Mouse (Mus musculus) ES-CJ7 (cell line): ENCODE measurements at regions not wholly inside any gene's neighbourhood (a gene's known extent, or its start where the extent isn't known, plus 50 kb on each side); places are given as distances from the start of the nearest gene placed in this dataset.
"Not testable (repeated sequence)": the region's sequence is repeated elsewhere in the genome, so short reads cannot be mapped to it uniquely, and the experiment has no call there.

Source experiments
- DNase-seq: peaks from one replicate; pipeline ENCODE4 v3.0.0; 2011; ENCODE audit warnings: low read depth, low spot score

DNA sequence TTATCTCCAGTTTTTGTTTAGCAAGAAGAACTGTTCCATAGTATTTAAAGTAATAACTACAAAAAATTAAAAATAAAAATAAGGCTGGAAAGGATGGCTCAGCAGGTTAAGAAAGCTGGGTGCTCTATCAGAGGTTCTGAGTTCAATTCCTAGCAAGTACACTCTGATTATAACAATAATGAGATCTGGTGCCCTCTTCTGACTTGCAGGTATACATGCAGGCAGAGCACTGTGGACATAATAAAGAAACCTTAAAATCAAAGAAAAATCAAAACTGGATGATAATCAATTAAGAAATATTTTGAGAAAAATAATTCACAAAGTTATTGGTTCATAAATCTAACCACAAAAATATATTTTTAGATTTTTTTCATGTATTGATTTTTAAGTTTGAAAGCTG, 346.7 kb upstream of the Cdh8 start:
- peak; percentile 17 for DNase-seq

DNA sequence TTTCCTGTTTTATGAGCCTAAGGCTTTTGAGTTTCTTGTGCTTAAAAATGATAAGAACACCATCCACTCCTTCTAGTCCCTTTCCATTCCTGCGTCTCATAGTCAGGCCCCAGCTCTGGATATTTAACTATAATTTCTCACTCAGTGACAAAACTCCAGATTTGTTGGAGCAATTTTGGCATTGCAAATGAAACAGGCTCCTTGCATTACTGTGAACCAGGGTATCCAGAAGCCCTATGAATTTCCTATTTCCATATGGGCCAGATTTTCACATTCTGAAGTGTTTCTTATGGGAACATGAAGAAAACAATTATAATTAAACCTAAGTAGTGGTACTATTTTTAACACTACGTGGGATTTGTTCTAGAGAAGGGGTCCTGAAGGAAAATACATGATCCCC, 319.9 kb upstream of the Cdh8 start:
- no peak for DNase-seq

DNA sequence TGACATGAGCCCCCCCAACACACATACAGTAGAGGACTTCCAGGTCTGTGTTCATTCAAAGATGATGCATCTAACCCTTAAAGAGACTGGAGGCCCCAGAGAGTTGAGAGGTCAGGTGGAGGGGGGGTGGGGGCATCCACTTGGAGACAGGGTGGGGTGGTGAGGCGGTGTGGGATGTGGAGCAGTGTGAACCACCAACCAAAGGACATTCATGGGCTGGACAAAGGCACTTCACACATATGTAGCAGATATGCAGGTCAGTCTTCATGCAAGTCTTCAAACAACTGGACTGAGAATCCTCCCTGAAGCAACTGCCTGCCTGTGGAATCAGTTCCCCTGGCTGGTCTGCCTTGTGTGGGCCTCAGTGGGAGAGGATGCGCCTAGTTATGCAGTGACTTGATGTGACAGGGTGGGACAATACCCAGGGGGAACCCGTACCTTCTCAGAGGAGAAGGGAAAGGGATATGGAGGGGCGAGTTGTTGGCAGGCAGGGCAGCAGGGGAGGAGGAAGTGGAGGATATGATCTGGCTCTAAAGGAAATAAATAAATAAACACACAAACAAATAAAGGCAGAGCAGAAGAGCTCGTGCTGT, 308.5 kb upstream of the Cdh8 start:
- no peak for DNase-seq

DNA sequence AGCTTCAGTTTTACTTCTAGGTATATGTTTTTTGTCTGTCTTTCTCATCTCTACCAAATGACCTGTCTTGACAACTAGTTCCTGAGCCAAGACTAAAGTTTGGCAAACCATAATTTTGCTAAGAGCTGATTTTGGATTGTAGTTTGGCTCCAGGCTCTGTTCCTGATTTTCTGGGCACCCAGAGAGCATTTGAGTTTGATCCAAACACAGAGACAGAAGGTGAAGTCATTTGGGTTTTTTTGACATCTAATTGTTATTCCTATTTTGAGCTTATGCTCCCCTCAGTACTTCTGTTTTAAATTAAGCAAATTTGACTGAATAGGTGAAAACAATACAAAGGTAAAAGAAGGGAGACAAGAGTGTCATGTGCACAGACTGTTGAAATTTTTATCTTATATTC, 302.7 kb upstream of the Cdh8 start:
- no peak for DNase-seq

DNA sequence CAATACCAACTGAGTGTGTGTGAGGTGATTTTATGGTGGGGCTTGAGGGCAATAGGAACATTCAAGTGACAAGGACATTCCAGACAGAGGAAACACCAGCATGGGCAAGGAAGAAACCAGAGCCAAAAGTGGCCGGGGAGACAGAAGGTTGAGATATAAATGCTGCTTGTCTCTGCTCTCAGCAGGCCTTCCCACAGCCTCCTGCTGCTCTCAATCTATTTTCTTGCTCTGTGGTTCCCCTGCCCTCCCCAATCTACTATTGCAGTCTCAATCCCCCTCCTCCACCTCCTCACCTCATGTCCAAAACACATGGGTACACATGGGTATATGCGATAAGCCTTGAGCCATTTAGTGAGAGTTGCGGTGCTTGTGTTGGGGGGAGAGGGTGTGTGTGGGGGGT, 265.4 kb upstream of the Cdh8 start:
- no peak for DNase-seq

DNA sequence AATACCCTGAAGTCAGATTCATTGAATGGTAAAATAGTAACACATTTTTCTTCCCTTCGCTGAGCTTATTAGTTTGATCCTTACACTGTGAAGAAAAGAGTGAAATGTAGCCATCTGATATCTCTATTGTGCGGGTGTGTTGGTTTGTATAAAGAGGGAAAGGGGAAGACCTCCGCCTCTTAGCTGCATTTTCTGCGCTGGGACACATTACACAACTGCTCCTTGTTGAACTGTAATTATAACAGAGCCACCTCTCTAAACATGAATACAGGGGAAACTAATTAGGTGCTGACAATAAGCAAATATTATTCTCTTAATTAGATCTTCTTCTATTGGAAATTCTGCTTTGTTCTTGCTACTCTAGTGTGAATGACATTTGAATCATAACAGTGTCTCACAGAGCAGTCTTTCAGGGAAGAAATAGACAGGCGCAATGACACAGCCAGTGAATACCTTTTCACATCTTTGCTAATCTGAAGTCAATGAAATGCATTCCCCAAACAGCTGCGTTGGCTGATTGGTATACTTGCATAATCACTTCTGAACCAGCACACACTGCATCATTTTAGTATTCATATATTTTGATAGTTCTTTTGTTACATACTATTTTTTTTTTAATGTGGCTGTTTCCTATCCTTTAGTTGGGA, 263.1 kb upstream of the Cdh8 start:
- not testable (repeated sequence) for DNase-seq

DNA sequence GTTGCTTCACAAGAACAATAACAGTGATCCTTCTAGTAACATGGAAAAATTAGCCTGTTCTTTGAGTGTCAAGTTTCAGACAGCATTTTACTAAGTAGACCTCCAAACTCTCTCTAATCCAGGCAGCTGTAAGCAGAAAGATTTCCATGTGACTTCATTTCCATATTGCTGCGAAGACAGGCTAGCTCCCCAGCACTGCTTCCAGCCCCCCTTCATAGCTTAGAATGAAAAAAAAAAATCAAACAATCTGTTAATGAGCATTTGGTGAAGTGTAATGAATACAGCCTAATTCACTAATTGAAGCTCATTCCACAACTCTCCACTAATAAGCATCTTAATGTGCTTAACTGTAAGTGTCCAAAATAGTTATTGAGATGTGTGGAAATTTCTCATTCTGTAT, 251.4 kb upstream of the Cdh8 start:
- not testable (repeated sequence) for DNase-seq

DNA sequence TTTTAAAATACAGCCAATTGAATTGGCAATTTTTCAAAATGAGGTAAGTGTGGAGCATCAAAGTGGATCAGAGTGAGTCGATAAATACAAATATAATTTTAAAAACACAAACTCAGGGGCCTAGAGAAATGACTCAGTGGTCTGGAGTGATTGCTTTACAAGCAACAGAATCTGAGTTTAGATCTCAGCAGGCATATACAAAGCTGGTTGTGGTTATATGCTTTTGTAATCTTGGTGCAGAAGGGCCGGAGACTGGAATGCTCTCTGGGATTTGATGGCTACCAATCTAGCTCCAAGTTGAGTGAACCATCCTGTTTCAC, 235.0 kb upstream of the Cdh8 start:
- DNase-seq, result no peak

DNA sequence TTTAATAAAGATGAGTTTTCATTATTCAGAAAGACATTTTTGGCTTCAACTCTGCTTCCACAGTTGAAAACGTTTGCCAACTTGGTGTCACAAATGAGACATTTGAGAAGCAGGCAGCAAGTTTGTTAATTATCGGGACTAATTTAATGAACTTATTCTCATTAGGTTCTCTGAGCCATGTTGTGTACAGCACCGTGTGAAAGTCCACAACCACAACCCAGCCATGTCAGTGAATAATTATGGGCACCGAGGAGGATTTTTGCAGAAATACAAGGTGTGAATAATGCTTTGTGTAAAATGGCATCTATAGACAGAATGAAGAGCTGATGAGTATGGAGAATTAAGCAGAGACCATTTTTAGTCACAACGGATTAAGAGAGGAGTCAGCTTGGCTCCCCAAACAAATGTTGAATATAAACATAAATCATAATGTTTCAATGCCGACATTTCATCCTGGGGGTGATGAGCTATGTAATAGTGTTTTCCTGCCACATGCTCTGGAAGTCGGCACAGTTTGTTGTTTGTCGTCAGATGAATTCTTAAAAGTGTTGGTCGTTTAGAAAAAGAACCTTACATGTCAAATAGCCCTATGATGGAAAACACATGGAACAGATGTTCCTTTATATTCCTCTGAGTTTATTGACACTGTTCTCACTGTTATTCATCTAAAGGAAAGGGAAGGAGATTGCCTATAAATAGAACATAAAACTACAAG, 234.5 kb upstream of the Cdh8 start:
- DNase-seq, result no peak

DNA sequence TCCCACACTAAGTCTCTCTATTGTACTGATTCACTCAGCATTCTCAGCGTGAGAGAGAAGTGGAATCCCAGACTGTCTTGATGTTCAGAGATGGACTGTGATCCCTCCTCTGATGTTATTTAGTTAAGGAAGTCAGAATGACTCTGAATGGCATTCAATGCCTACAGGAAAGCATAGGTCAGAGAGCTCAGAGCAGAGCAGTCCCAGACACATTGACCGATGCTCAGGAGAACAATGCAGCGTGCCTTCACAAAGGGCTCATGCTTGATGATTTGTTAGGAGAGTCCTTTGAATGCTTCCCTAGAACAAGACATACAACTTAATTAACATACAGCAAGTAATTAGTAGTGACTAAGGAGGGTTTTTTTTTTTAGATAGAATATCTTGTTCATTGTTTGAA, 224.3 kb upstream of the Cdh8 start:
- peak; percentile 9 for DNase-seq

DNA sequence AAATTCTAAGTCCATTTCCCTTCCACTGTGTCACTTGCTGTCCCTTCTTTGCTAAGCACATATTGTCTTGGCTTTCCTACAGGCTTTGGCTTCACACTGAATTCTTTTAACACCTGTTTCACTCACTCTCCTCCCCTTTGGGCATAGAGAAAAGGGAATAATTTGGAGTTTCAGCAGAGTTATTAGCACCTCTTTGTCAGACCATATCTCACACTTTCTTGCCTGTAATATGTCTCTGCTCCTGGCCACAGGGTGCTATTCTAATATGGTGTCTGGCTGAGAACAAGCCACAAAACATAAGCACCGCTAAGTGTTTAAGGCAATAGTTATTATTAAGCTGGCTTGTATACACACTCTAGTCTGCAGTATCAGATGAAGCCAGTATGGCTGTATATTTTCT, 214.7 kb upstream of the Cdh8 start:
- not testable (repeated sequence) for DNase-seq

DNA sequence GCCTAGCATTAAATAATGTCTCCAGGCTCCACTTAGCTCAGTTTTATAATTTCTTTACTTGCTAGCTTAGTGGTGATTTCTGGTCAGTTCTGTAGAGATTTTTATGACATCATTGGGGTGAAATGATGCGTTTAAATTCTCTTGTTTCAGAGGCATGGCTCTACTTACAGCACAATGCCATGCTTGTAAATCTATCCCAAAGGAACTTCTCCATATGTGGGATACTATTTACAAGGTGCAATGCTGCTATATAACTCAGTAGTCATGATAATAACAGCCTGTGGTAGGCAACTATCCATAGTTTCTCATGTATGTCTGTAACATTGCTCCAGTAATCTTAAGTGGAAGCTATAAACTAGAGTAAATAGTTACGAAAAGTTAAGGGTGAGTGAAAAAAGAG, 205.4 kb upstream of the Cdh8 start:
- DNase-seq, result no peak

DNA sequence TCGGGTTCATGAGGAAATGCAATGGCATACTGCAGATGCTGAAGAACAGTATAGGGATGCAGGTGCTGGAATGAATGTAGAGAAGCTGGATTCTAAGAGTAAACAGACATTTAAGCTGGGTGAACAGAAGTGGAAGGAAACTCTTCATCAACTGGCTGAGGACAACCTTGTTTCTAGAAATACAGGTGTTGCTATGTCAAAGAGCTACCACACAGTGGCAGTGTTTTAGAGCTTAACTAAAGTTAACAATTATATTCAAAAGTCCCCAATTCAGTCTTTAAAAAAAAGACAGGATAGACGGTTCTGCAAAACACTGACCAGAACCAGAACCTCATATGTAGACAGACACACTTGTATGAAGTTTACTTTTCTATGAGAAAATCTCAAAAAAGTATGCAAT, 188.1 kb upstream of the Cdh8 start:
- peak; percentile 6 for DNase-seq

DNA sequence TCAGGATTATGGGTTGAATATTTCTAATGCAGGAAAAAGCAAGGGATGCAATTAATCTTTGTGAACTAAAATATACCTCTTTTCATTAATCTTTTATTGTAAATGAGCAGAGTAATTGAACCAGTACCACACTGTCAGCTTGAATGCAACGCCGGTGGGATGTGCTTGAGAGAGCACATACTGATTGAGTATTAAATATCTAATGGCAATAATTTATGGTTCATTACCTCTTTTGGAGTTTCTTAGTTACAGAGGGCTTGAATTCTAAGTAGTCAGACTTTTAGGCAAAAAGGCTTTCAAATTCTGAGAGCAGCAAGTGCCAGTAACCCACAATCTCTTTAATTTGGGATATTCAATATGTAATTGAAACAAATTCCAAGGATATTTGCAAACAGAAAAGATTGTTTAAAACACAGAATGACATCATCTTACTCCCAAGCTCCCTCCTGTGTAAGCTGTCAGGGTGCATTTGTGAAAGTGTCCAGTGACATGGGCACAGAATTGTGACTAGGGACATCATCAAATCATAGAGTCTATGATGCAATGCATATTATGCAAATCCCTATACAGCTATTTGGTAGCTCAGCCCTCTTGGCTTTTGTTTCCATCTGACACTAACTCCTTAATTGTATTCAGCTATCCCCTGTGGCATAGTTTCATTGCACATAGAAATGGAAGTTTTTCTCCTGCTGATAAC, 175.2 kb upstream of the Cdh8 start:
- DNase-seq, result no peak

DNA sequence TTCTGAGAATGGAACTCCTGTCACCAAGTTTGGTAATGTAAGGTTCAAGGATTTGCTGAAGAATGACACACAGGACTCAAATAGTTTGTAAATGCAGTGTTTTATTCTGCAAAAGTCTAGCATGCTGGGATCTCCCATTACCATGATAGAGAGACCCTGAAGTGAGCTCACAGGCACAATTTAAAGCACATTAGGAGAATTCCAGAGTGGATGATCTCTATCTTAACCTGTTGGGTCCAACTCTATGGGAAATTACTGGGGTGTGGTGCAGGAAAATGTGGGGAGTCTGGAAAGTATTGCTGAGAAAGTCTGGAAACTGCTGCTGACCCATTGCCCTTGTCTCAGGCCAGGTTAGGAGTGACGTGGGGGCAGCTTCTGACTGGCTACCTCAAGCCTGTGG, 127.8 kb upstream of the Cdh8 start:
- peak; percentile 67 for DNase-seq

DNA sequence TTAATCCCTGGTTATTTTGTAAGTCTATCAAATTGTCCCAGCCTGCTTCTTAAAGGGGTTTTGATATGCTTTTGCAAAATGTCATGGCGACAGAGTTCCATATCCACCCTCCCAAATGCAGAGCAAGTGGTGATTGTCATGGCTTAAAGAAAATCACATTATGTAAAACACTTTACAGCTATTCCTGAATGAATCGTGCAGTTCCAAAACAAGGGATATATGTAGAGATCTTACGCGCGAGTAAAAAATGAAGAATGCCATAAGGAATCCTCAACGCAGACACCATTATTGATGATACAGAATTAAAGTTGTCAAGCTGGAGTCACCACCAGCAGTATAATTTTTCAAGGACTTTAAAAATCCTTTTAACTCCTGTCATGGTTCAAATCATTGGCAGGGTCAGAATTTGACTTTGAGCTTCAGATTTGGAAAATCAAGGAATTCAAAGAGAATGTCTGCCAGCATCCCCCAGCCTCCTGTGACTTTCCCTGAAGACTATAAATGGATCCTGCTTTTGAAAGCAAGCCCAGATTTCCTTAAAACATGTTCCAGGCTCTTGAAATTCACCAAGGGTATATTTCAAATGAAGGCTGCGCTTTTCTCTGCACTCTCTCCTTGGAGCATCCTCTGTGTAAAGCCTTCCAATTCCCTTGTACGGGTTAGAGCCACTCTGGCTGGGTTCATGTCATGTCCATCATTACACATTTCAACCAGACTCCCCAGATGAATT, 116.6 kb upstream of the Cdh8 start:
- DNase-seq, result no peak

DNA sequence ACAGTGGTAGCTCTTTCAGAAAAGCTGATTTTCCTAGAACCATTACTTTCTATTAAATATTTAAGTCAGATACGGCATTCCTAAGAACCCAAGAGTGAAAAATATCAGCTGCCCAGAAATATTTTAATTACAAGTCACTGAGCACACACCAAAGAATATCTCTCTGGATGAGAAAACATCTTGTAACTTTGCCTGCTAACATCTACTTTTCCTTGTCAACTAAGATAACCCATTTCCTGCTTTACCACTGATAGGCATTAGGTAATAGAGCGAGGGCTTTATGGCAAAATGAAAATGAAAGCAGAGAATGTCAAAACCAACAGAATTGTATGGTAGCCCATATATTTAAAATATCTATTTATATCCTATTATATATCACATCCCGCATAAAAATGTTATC, 85.8 kb upstream of the Cdh8 start:
- DNase-seq, result no peak
